Mouse (Mus musculus) CD8-positive naive resting alpha-beta T cell, adult 57 days (primary cell): Measurements from ENCODE around the gene Celf6. TPM values are rescaled to one million over a fixed set of nuclear protein-coding genes. Genes with fewer than 3 reads are reported as not detected.

Experiments
- total RNA-seq: library from RNA; stranded (reverse); gene quantifications from one replicate; pipeline ENCODE4 v1.2.4, GENCODE M21; 2023

The Celf6 gene
- not detected for total RNA-seq

GRCm38 (mm10) chr9:59577844-59578504, at the start of gene Celf6:
TSS of gene Celf6 (plus strand) at chr9:59577917.

GRCm38 (mm10) chr9:59539441-59540137, 38.1 kb upstream of the Celf6 start, which contains the start of the genes Hexa and Tmem202:
TSS of gene Hexa (plus strand) at chr9:59539540.
TSS of gene Tmem202 (minus strand) at chr9:59539847.

GRCm38 (mm10) chr9:59616622-59617306, 39.0 kb downstream of the Celf6 start, which contains the start of gene Parp6:
TSS of gene Parp6 (plus strand) at chr9:59617284.

GRCm38 (mm10) chr9:59655958-59656634, 78.4 kb downstream of the Celf6 start, which contains the start of gene Pkm:
TSS of gene Pkm (plus strand) at chr9:59656368.

Other genes with a start within 250 kb of the Celf6 start
- gene Bbs4, start 224.4 kb upstream of the Celf6 start, total RNA-seq: 6.1 TPM
- gene Arih1, start 91.3 kb upstream of the Celf6 start, total RNA-seq: 159 TPM
- gene Hexa, start 38.4 kb upstream of the Celf6 start, total RNA-seq: 41.8 TPM
- 1.1 TPM for gene Tmem202, start 38.1 kb upstream of the Celf6 start, total RNA-seq
- 65.7 TPM for gene Parp6, start 39.4 kb downstream of the Celf6 start, total RNA-seq
- 299 TPM for gene Pkm, start 78.5 kb downstream of the Celf6 start, total RNA-seq
- gene Gramd2, start 102.2 kb downstream of the Celf6 start, total RNA-seq: not detected
- gene Senp8, start 172.8 kb downstream of the Celf6 start, total RNA-seq: 2.8 TPM
- gene Myo9a, start 173.0 kb downstream of the Celf6 start, total RNA-seq: 18.2 TPM